29 mouse cellular contexts compared by ENCODE assay signal in genomic region chr5:149539051-149539450, GRCm38 (mm10). TPM values are rescaled to one million over a fixed set of nuclear protein-coding genes. Genes with fewer than 3 reads are reported as not detected.
A peak's percentile ranks its signal among the peaks of the same experiment; 100 is the strongest.
DNase-seq lines count a peak whose midpoint lies in the region; ATAC-seq lines count a peak whose summit lies in the region.
"Had no signal": no experiment of that assay in that cellular context is flagged by ENCODE, and none has a peak within 500 bp of the region (broad histone marks: within the 10 kb centered on the region; RNA-seq: fewer than 3 reads in every experiment).

No protein-coding gene starts in this region.

- H3K4me3 ChIP-seq in limb, embryonic 15.5 days, result no peak overlapping the region
- H3K4me3 ChIP-seq in limb, embryonic 10.5 days, result no peak overlapping the region
- H3K4me3 ChIP-seq in midbrain, embryonic 11.5 days (ENCODE audit: low read depth, low read length), result no peak overlapping the region
- no peak overlapping the region for H3K4me3 ChIP-seq in midbrain, embryonic 16.5 days (ENCODE audit: low read depth, low read length)
- H3K4me3 ChIP-seq: embryonic facial prominence, embryonic 12.5 days; embryonic facial prominence, embryonic 15.5 days; heart, adult 2 months; heart, embryonic 10.5 days; heart, embryonic 13.5 days had no signal

- ATAC-seq in limb, embryonic 15.5 days (ENCODE audit: insufficient number of reproducible peaks, low FRiP score, low TSS enrichment, low read depth), result no peak
- no peak for ATAC-seq in midbrain, embryonic 11.5 days (ENCODE audit: low FRiP score)
- ATAC-seq in midbrain, embryonic 16.5 days, result no peak
- ATAC-seq: inflammation-experienced regulatory T-cells, adult 6 months had no signal

- H3K27me3 ChIP-seq in limb, embryonic 15.5 days, result no peaks in the 10 kb centered on the region
- 0 out of 2 replicates have a peak, but pooled peaks cover 5% of the 10 kb centered on the region for H3K27me3 ChIP-seq in limb, embryonic 10.5 days (ENCODE audit: low read depth, poor library complexity, severe bottlenecking)
- H3K27me3 ChIP-seq in midbrain, embryonic 11.5 days (ENCODE audit: control insufficient read depth, insufficient read depth, low read length), result no peaks in the 10 kb centered on the region
- no peaks in the 10 kb centered on the region for H3K27me3 ChIP-seq in midbrain, embryonic 16.5 days (ENCODE audit: control insufficient read depth, insufficient read depth, low read depth, low read length)
- H3K27me3 ChIP-seq: CH12.LX; embryonic facial prominence, embryonic 12.5 days; embryonic facial prominence, embryonic 15.5 days had no signal

- DNase-seq in heart, adult 18-20 months, result peak; percentile 9 to 19
- no peak for DNase-seq in heart, postnatal 25 days (ENCODE audit: low spot score)
- DNase-seq in limb, embryonic 10.5 days (ENCODE audit: low spot score), result no peak
- DNase-seq in midbrain, embryonic 11.5 days (ENCODE audit: low spot score, missing footprints), result peak; percentile 35
- DNase-seq in adrenal gland, adult 18-20 months (ENCODE audit: low spot score in 2 of 2), result no peak
- no peak for DNase-seq in cerebellum, postnatal 14 days
- DNase-seq: adrenal gland, postnatal 10 days; adrenal gland, postnatal 36 days; B cell, adult 2 months; cerebellum, adult 18-20 months; cerebellum, adult 9-10 months; cerebellum, postnatal 25 days; gastrocnemius, postnatal 25 days; heart, adult 2 months; heart, postnatal 36 days had no signal

- H3K9ac ChIP-seq in limb, embryonic 15.5 days, result no peak overlapping the region
- no peak overlapping the region for H3K9ac ChIP-seq in midbrain, embryonic 11.5 days (ENCODE audit: low read length)
- H3K9ac ChIP-seq in midbrain, embryonic 16.5 days (ENCODE audit: low read depth, low read length), result no peak overlapping the region
- H3K9ac ChIP-seq: embryonic facial prominence, embryonic 12.5 days; embryonic facial prominence, embryonic 15.5 days; heart, embryonic 13.5 days; hindbrain, embryonic 14.5 days had no signal

- H3K27ac ChIP-seq in limb, embryonic 15.5 days, result peak overlapping the region; percentile 47; the same call in 1 of the 2 replicates
- H3K27ac ChIP-seq in limb, embryonic 10.5 days, result no peak overlapping the region
- H3K27ac ChIP-seq in midbrain, embryonic 11.5 days (ENCODE audit: low read depth, low read length), result no peak overlapping the region
- no peak overlapping the region for H3K27ac ChIP-seq in midbrain, embryonic 16.5 days (ENCODE audit: low read length)
- H3K27ac ChIP-seq: heart, adult 2 months; heart, embryonic 10.5 days; heart, embryonic 13.5 days had no signal

- no peaks in the 10 kb centered on the region for H3K36me3 ChIP-seq in limb, embryonic 15.5 days
- H3K36me3 ChIP-seq in limb, embryonic 10.5 days, result no peaks in the 10 kb centered on the region
- no peaks in the 10 kb centered on the region for H3K36me3 ChIP-seq in midbrain, embryonic 11.5 days (ENCODE audit: control insufficient read depth, insufficient read depth, low read length)
- H3K36me3 ChIP-seq in midbrain, embryonic 16.5 days (ENCODE audit: control insufficient read depth, insufficient read depth, low read length), result no peaks in the 10 kb centered on the region
- H3K36me3 ChIP-seq: embryonic facial prominence, embryonic 12.5 days; embryonic facial prominence, embryonic 15.5 days; G1E; heart, embryonic 10.5 days; heart, embryonic 13.5 days had no signal

- 53% methylated on average over 4 of the region's 4 CpGs for WGBS in limb, embryonic 15.5 days
- 86% methylated on average over 4 of the region's 4 CpGs for WGBS in limb, embryonic 10.5 days
- WGBS in midbrain, embryonic 11.5 days, result 82% methylated on average over 4 of the region's 4 CpGs
- 88% methylated on average over 4 of the region's 4 CpGs for WGBS in midbrain, embryonic 16.5 days

- H3K4me1 ChIP-seq in limb, embryonic 15.5 days, result peaks cover 18% of the 10 kb centered on the region
- peaks cover 20% of the 10 kb centered on the region for H3K4me1 ChIP-seq in limb, embryonic 10.5 days
- H3K4me1 ChIP-seq in midbrain, embryonic 11.5 days (ENCODE audit: control insufficient read depth, insufficient read depth, low read length), result no peaks in the 10 kb centered on the region
- H3K4me1 ChIP-seq in midbrain, embryonic 16.5 days (ENCODE audit: control insufficient read depth, insufficient read depth, low read length), result peaks cover 10% of the 10 kb centered on the region

- intact Hi-C loops in heart, postnatal 25 days (cut with DNase I), result no loop called here

- H3K4me2 ChIP-seq in limb, embryonic 15.5 days, result no peak overlapping the region
- H3K4me2 ChIP-seq in midbrain, embryonic 11.5 days, result no peak overlapping the region
- no peak overlapping the region for H3K4me2 ChIP-seq in midbrain, embryonic 16.5 days (ENCODE audit: low read length)

- H3K9me3 ChIP-seq in limb, embryonic 15.5 days, result no peaks in the 10 kb centered on the region
- no peaks in the 10 kb centered on the region for H3K9me3 ChIP-seq in limb, embryonic 10.5 days (replicated peaks)
- H3K9me3 ChIP-seq in midbrain, embryonic 11.5 days (ENCODE audit: control insufficient read depth, low read length), result no peaks in the 10 kb centered on the region
- H3K9me3 ChIP-seq in midbrain, embryonic 16.5 days (replicated peaks; ENCODE audit: control insufficient read depth, low read length, poor library complexity, severe bottlenecking), result no peaks in the 10 kb centered on the region
- H3K9me3 ChIP-seq: embryonic facial prominence, embryonic 12.5 days; embryonic facial prominence, embryonic 15.5 days; heart, embryonic 10.5 days; heart, embryonic 13.5 days had no signal

RNA-seq across cellular contexts. Expression of gene Wdr95, which starts 10.6 kb away (rescaled TPM):
- total RNA-seq in heart, adult 18-20 months (2021), result not detected
- total RNA-seq in heart, postnatal 25 days (2021), result not detected
- polyA plus RNA-seq in limb, embryonic 15.5 days (2015; fragmentation: Nextera tagmentation; extraction: Ambion mirVana), result 0.19 and 0.46 TPM in 2 replicates
- not detected in 2 replicates for polyA plus RNA-seq in limb, embryonic 10.5 days (2016; fragmentation: Nextera tagmentation; extraction: Ambion mirVana)
- polyA plus RNA-seq in midbrain, embryonic 11.5 days (2014; fragmentation: Nextera tagmentation; extraction: Ambion mirVana), result 0.08 and 0.33 TPM in 2 replicates
- 0.11 and 0.33 TPM in 2 replicates for polyA plus RNA-seq in midbrain, embryonic 16.5 days (2015; fragmentation: Nextera tagmentation; extraction: Ambion mirVana)
- not detected for total RNA-seq in adrenal gland, adult 18-20 months (2021)
- total RNA-seq: adrenal gland, postnatal 36 days; CH12.LX; common myeloid progenitor, adult 5-6 weeks; G1E; gastrocnemius, adult 8-10 months; gastrocnemius, postnatal 25 days; heart, adult 2 months; heart, postnatal 36 days; hindbrain, postnatal 0 days had no signal
- polyA plus RNA-seq: G1E; heart, embryonic 10.5 days; heart, embryonic 13.5 days; hindbrain, embryonic 11.5 days had no signal

Comparison
In these comparisons a context has a peak if more than half of its experiments do, and no peak if none do; other contexts are left out.
1. DNase-seq: peak in heart, adult 18-20 months (2 of 2) and midbrain, embryonic 11.5 days (single experiment); none in heart, postnatal 25 days (single experiment), limb, embryonic 10.5 days (single experiment), adrenal gland, adult 18-20 months (0 of 2) and cerebellum, postnatal 14 days (0 of 2).